Mouse (Mus musculus): Measurements from ENCODE around the gene Gm14327.
"Not testable (repeated sequence)": the region's sequence is repeated elsewhere in the genome, so short reads cannot be mapped to it uniquely, and the experiment has no call there.

The Gm14327 gene

DNA sequence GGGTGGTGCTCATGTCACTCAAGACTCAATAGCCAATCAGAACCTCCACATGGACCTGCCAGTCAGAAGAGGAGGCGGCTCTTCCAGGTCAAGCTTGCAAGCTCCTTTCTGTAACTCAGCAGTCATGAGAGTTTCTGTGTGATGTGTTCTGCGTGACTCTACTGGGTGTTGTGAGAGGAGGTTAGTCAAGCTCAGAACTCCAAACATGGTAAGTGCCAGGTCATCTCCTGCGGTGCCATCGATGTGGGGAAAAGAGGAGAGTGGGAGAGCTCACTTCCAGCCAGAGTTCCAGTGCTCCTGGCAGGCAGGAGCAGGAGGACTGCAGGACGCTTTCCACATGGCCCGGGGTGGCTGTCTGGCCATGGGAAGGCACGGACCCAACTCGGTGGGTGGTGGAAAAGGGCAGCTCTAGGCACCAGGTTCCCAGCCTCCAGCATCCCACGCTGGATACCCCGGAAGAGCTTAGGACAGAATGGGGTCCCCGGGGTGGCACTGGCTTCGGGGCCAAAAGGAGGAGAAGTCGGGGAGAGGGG, at the start of gene Gm14327:
Gm14327 (plus strand) TSS at position 51 of the 533 bp plus-strand sequence.
- DNase-seq (ENCODE audit: low spot score): not testable (repeated sequence)

- not testable (repeated sequence) for DNase-seq (ENCODE audit: low spot score)
These were observed 34.6 kb upstream of the Gm14327 start for GRCm38 (mm10) chr2:177862254-177862653.

- DNase-seq (ENCODE audit: low spot score): not testable (repeated sequence)
These were observed 9.2 kb upstream of the Gm14327 start for GRCm38 (mm10) chr2:177887743-177888142.

DNA sequence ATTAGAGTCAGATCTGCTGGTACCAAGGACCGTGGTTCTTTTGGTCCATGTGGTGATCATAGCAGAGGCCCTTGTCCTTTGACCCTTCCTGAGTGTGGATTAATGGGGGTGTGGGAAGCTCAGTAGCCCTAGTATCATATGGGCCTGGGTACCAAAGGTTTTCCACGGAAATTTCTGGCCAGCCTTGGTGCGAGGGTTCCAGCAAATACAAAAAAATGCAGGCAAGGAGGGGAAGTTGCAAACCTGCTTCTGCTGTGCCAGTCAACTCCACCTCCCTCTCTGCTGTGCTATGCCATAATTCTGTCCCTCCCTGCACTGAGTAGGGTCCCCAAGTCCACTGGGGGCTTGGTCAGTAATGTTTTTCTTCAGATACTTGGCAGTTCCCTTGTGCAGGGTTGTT, 1.3 kb downstream of the Gm14327 start:
- DNase-seq (ENCODE audit: low spot score): not testable (repeated sequence)

- not testable (repeated sequence) for DNase-seq (ENCODE audit: low spot score)
These were observed 6.4 kb downstream of the Gm14327 start for GRCm38 (mm10) chr2:177903276-177903675.

GRCm38 (mm10) chr2:177925563-177926103, 28.7 kb downstream of the Gm14327 start, which contains the start of gene Zfp972:
Gene Zfp972 (minus strand): TSS chr2:177925613.
- DNase-seq (ENCODE audit: low spot score): not testable (repeated sequence)
